Mouse (Mus musculus): ENCODE results near the gene Castor1. TPM values are rescaled to one million over a fixed set of nuclear protein-coding genes. Genes with fewer than 3 reads are reported as not detected.

The Castor1 gene
- polyA plus RNA-seq, 1 experiment = 1.2 TPM

GRCm38 (mm10) chr11:4261969-4262368, 43.9 kb downstream of the Castor1 start:
- TF ChIP-seq GATA1 (IDR thresholded peaks at IDR 0.05; ENCODE audit: low read length) = no peak

GRCm38 (mm10) chr11:4262847-4263246, 44.8 kb downstream of the Castor1 start:
- TF ChIP-seq GATA1 (IDR thresholded peaks at IDR 0.05; ENCODE audit: low read length) = no peak

- TF ChIP-seq GATA1 (IDR thresholded peaks at IDR 0.05; ENCODE audit: low read length) = no peak
These were observed 45.3 kb downstream of the Castor1 start for GRCm38 (mm10) chr11:4263296-4263695.

GRCm38 (mm10) chr11:4264066-4264465, 46.0 kb downstream of the Castor1 start:
- TF ChIP-seq GATA1 (IDR thresholded peaks at IDR 0.05; ENCODE audit: low read length) = no peak

- TF ChIP-seq GATA1 (IDR thresholded peaks at IDR 0.05; ENCODE audit: low read length) = no peak
These were observed 48.5 kb downstream of the Castor1 start for GRCm38 (mm10) chr11:4266271-4267201.

GRCm38 (mm10) chr11:4267202-4267578, 49.2 kb downstream of the Castor1 start:
- TF ChIP-seq GATA1 (IDR thresholded peaks at IDR 0.05; ENCODE audit: low read length) = no peak

GRCm38 (mm10) chr11:4268500-4268899, 50.5 kb downstream of the Castor1 start:
- TF ChIP-seq GATA1 (IDR thresholded peaks at IDR 0.05; ENCODE audit: low read length) = no peak

- TF ChIP-seq GATA1 (IDR thresholded peaks at IDR 0.05; ENCODE audit: low read length) = no peak
These were observed 52.9 kb downstream of the Castor1 start for GRCm38 (mm10) chr11:4270744-4271459.

- no peak for TF ChIP-seq GATA1 (IDR thresholded peaks at IDR 0.05; ENCODE audit: low read length)
These were observed 53.5 kb downstream of the Castor1 start for GRCm38 (mm10) chr11:4271544-4271943.

Other genes starting within 250 kb of the Castor1 start
- not detected in 2 replicates for gene 4930556J24Rik, start 241.4 kb upstream of the Castor1 start, polyA plus RNA-seq (2012)
- not detected in 2 replicates for gene Gal3st1, start 234.6 kb upstream of the Castor1 start, polyA plus RNA-seq (2012)
- not detected in 2 replicates for gene Sec14l4, start 186.8 kb upstream of the Castor1 start, polyA plus RNA-seq (2012)
- gene Sec14l3, start 153.4 kb upstream of the Castor1 start, polyA plus RNA-seq (2012) = not detected in 2 replicates
- gene Mtfp1, start 122.8 kb upstream of the Castor1 start, polyA plus RNA-seq (2012) = 18.8 and 27.1 TPM in 2 replicates
- gene Sec14l2, start 94.8 kb upstream of the Castor1 start, polyA plus RNA-seq (2012) = 1.5 and 1.7 TPM in 2 replicates
- 7.3 and 7.4 TPM in 2 replicates for gene Rnf215, start 83.0 kb upstream of the Castor1 start, polyA plus RNA-seq (2012)
- gene Ccdc157, start 57.9 kb upstream of the Castor1 start, polyA plus RNA-seq (2012) = 1.1 and 1.4 TPM in 2 replicates
- 149 and 186 TPM in 2 replicates for gene Sf3a1, start 57.9 kb upstream of the Castor1 start, polyA plus RNA-seq (2012)
- gene Tbc1d10a, start 31.4 kb upstream of the Castor1 start, polyA plus RNA-seq (2012) = 21.6 and 22.7 TPM in 2 replicates
- gene Osm, start 18.2 kb downstream of the Castor1 start, polyA plus RNA-seq (2012) = 3.0 and 3.3 TPM in 2 replicates
- gene Lif, start 39.3 kb downstream of the Castor1 start, polyA plus RNA-seq (2012) = 0.02 and 0.21 TPM in 2 replicates
- gene Hormad2, start 222.9 kb downstream of the Castor1 start, polyA plus RNA-seq (2012) = 6.5 and 10.2 TPM in 2 replicates

Measured in G1E-ER4 (cell line).